Mouse (Mus musculus) intestine, embryonic 16.5 days (tissue): ENCODE data around the gene Mpp1. TPM values are rescaled to one million over a fixed set of nuclear protein-coding genes. Genes with fewer than 3 reads are reported as not detected.

ENCODE experiments used
- ATAC-seq: fragments of 200-750 bp; cut with Nextera tagmentation; 2 replicates; pipeline ENCODE4 v1.8.0; 2017; ENCODE audit warnings: moderate TSS enrichment, moderate library complexity
- H3K27ac ChIP-seq: fragments of 300-500 bp; sonication (generic); 2 replicates; pipeline ENCODE4 v1.5.1; 2014; ENCODE audit warnings: mild to moderate bottlenecking, low read length
- H3K27me3 ChIP-seq: fragments of 300-500 bp; sonication (generic); replicated peaks from 2 replicates; pipeline ENCODE4 v1.6.1; 2014; ENCODE audit warnings: low read length, control low read depth, mixed read lengths; ENCODE audit not compliant: control insufficient read depth, insufficient read depth
- H3K36me3 ChIP-seq: fragments of 300-500 bp; sonication (generic); 2 replicates; pipeline ENCODE4 v1.6.1; 2014; ENCODE audit warnings: low read length, control low read depth; ENCODE audit not compliant: control insufficient read depth, insufficient read depth
- H3K4me1 ChIP-seq: fragments of 300-500 bp; sonication (generic); 2 replicates; pipeline ENCODE4 v1.6.1; 2014; ENCODE audit warnings: low read length, control low read depth, mixed read lengths; ENCODE audit not compliant: control insufficient read depth, insufficient read depth
- H3K4me2 ChIP-seq: fragments of 300-500 bp; sonication (generic); 2 replicates; pipeline ENCODE4 v1.6.1; 2014; ENCODE audit warnings: low read depth, low read length, control low read depth
- H3K4me3 ChIP-seq: fragments of 300-500 bp; sonication (generic); 2 replicates; pipeline ENCODE4 v1.5.1; 2014; ENCODE audit warnings: mild to moderate bottlenecking, low read length
- H3K9ac ChIP-seq: fragments of 300-500 bp; sonication (generic); 2 replicates; pipeline ENCODE4 v1.6.1; 2014; ENCODE audit warnings: low read depth, low read length
- H3K9me3 ChIP-seq: fragments of 300-500 bp; sonication (generic); 2 replicates; pipeline ENCODE4 v1.6.1; 2016; ENCODE audit warnings: low read length, control low read depth; ENCODE audit not compliant: control insufficient read depth
- WGBS: fragments of 180-500 bp; shearing (Covaris S2); extraction: QIAGEN DNeasy Blood & Tissue Kit; methylation state at CpG from one replicate; pipeline ENCODE4 v1.1.7; 2014; 5-methylcytosine and 5-hydroxymethylcytosine counted together
- polyA plus RNA-seq: library from polyadenylated mRNA; unstranded; fragments of >200 nt; fragmentation: Nextera tagmentation; extraction: Ambion mirVana; gene quantifications from 2 replicates; pipeline ENCODE4 v1.2.1, GENCODE M21; 2015

Gene Mpp1
- polyA plus RNA-seq, 1 experiment from 2014 or later: 136 TPM

- ATAC-seq: peak; percentile 100
- no peaks in the 10 kb centered on the region for H3K27me3 ChIP-seq
These were observed 35.2 kb downstream of the Mpp1 start, which contains the start of gene Dkc1 for GRCm38 (mm10) chrX:75095369-75096162. Gene Dkc1 (plus strand): TSS chrX:75095854.

GRCm38 (mm10) chrX:75085654-75086053 lies 45.2 kb downstream of the Mpp1 start:
- H3K4me2 ChIP-seq: no peak overlapping the region
- H3K9ac ChIP-seq: no peak overlapping the region
- ATAC-seq: no peak
- H3K27ac ChIP-seq: no peak overlapping the region
- 13% methylated on average over 1 of the region's 1 CpGs for WGBS
- H3K9me3 ChIP-seq: no peaks in the 10 kb centered on the region
- no peak overlapping the region for H3K4me3 ChIP-seq
- H3K4me1 ChIP-seq: no peaks in the 10 kb centered on the region
- H3K36me3 ChIP-seq: no peaks in the 10 kb centered on the region
- no peaks in the 10 kb centered on the region for H3K27me3 ChIP-seq

More at GRCm38 (mm10) chrX:75095369-75096162, 35.2 kb downstream of the Mpp1 start, which contains the start of gene Dkc1:
- Histone ChIP-seq H3K9ac (peak within 1 kb of the TSS; percentile 76), H3K4me1 (no peaks in the 10 kb centered on the region), H3K9me3 (no peaks in the 10 kb centered on the region), H3K27ac (peak within 1 kb of the TSS; percentile 59), H3K4me2 (peak within 1 kb of the TSS; percentile 54), H3K4me3 (peak within 1 kb of the TSS; percentile 59), H3K36me3 (no peaks in the 10 kb centered on the region)
- 25% methylated on average over 29 of the region's 29 CpGs for WGBS

GRCm38 (mm10) chrX:75084774-75085508 lies 45.9 kb downstream of the Mpp1 start, which contains the start of gene Gab3:
Gene Gab3 (minus strand): TSS chrX:75085458.
- H3K4me1 ChIP-seq: no peaks in the 10 kb centered on the region
- H3K36me3 ChIP-seq: no peaks in the 10 kb centered on the region
- H3K4me2 ChIP-seq: peak within 1 kb of the TSS; percentile 58
- H3K9me3 ChIP-seq: no peaks in the 10 kb centered on the region
- 9% methylated on average over 10 of the region's 17 CpGs for WGBS
- no peaks in the 10 kb centered on the region for H3K27me3 ChIP-seq
- H3K27ac ChIP-seq: no peak within 1 kb of the TSS
- H3K9ac ChIP-seq: peak within 1 kb of the TSS; percentile 65
- ATAC-seq: peak; percentile 98
- H3K4me3 ChIP-seq: peak within 1 kb of the TSS; percentile 56

- no peaks in the 10 kb centered on the region for H3K4me1 ChIP-seq
- H3K9ac ChIP-seq: peak overlapping the region; percentile 65
- H3K9me3 ChIP-seq: no peaks in the 10 kb centered on the region
- peak; percentile 78 for ATAC-seq
- peak overlapping the region; percentile 56 for H3K4me3 ChIP-seq
- H3K36me3 ChIP-seq: no peaks in the 10 kb centered on the region
- 26% methylated on average over 24 of the region's 26 CpGs for WGBS
- no peak overlapping the region for H3K27ac ChIP-seq
- peak overlapping the region; percentile 58 for H3K4me2 ChIP-seq
- H3K27me3 ChIP-seq: no peaks in the 10 kb centered on the region
These were observed 46.6 kb downstream of the Mpp1 start for GRCm38 (mm10) chrX:75083982-75084773.

- H3K9me3 ChIP-seq: no peaks in the 10 kb centered on the region
- H3K36me3 ChIP-seq: no peaks in the 10 kb centered on the region
- no peaks in the 10 kb centered on the region for H3K27me3 ChIP-seq
- 69% methylated on average over 2 of the region's 2 CpGs for WGBS
- H3K9ac ChIP-seq: no peak overlapping the region
- no peak for ATAC-seq
- H3K4me2 ChIP-seq: no peak overlapping the region
- H3K4me1 ChIP-seq: no peaks in the 10 kb centered on the region
- no peak overlapping the region for H3K27ac ChIP-seq
- H3K4me3 ChIP-seq: no peak overlapping the region
These were observed 48.5 kb downstream of the Mpp1 start for GRCm38 (mm10) chrX:75082351-75082750.

Other genes with a start within 250 kb of the Mpp1 start
- 2.0 and 2.2 TPM in 2 replicates for gene Gab3, start 45.6 kb downstream of the Mpp1 start, polyA plus RNA-seq
- gene Dkc1, start 35.2 kb downstream of the Mpp1 start, polyA plus RNA-seq: 100 and 127 TPM in 2 replicates
- gene Smim9, start 32.8 kb upstream of the Mpp1 start, polyA plus RNA-seq: not detected in 2 replicates